Mouse (Mus musculus): Measurements from ENCODE around the gene Pithd1.

The Pithd1 gene

DNA sequence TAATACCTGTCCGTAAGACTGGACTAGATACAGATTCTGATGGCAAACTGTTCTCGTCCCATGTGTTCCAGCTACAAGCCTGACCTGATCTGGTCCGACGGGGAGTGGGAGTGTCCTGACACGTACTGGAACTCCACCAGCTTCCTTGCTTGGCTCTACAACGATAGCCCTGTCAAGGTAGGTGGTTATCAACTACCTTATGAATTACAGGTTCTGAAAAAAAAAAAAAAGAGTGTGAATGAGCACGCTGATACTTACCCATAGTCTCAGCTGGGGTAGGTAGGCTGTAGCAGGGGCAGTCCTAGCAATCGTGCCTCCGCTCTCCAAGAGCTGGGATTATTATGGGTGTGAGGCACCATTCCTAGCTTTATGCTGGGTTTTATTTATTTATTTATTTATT lies 57.2 kb downstream of the Pithd1 start:
- no peak for DNase-seq (ENCODE audit: low read depth, low spot score)

DNA sequence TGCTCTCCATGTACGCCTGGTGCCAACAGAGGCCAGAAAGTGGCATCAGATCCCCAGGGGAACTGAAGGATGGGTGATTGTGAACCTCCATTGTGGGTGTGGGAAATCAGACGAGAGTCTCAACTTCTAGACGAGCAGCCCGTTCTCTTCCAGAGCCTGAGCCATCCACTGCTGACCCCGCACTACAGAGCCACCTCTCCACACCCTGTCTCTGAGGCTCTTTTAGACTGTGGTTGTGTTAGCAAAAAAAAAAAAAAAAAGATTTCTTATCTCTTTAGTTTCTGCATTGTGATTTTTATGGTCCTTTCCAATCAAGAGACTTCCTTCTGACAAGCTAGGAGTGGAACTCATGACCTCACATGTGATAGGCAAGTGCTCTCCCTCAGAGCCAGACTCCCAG lies 57.7 kb downstream of the Pithd1 start:
- no peak for DNase-seq (ENCODE audit: low read depth, low spot score)

GRCm38 (mm10) chr4:135928376-135928775 lies 58.7 kb downstream of the Pithd1 start:
- DNase-seq (ENCODE audit: low read depth, low spot score): no peak

DNA sequence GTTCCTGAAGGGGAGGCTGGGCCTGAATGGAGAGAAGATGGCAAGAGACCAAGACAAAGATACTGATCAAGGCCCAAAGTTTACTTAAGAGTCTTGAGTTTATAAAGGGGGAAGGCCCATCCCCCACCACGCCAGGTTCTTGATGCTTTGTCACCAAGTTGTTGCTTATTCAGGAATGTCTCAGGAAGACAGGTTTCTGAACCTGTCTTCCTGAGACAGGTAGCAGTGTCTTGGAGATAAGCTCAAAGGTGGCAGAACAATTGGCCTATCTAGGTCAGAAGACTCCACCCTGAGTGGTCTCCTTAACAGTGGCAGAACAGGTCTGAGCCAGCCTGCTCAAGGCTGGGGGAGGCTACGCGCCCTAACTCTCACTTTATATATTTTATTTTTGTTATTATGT lies 60.2 kb downstream of the Pithd1 start:
- no peak for DNase-seq (ENCODE audit: low read depth, low spot score)

DNA sequence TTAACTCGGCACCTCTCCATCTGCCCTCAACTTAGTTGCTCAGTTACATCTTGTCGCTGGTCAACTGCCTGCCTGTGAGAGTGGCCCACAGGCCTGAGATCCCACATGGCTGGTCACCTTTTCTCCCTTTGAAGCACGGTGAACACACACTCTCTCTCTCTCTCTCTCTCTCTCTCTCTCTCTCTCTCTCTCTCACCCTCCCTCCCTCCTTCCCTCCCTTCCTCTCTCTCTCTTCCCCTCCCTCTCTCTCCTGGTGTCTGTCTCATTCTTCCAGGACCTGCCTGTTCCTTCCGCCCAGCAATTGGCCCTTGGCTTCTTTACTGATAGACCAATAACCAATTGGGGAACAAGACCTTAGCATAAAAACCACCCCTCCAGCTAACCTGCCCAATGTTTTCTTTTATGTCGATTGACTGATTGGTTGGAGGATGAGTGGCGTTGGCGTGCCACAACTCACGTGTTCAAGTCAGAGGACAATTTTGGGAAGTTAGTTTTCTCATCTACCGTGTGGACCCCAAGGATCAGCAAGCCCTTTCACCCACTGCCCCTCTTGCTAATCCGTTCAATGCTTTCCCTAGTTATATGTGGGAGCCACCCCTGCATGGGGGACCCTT lies 60.8 kb downstream of the Pithd1 start:
- no peak for DNase-seq (ENCODE audit: low read depth, low spot score)

Data from skeletal muscle tissue, adult 2 months (tissue).